16 mouse cellular contexts compared by ENCODE assay signal in the genomic region with DNA sequence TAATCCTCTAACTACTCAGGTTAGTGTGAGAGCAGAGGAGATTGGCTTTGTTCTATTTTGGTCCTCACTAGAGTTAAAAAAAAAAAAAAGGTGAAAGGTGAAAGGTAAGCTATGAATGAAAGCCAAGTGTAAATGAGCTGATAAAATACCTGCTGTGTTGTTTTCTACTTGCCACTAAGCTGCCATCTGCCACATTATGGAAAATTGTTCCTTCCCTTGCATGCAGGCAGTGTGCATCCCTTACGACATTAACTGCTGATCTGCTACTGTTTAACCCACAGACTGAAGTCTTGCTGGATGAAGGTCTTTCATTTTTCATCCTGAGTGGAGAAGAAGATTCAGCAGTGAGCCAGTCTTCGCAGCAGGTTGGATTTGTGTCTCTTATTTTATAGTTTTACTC. TPM values are rescaled to one million over a fixed set of nuclear protein-coding genes. Genes with fewer than 3 reads are reported as not detected.
"Had no signal": no experiment of that assay in that cellular context is flagged by ENCODE, and none has a peak within 500 bp of the region (broad histone marks: within the 10 kb centered on the region; RNA-seq: fewer than 3 reads in every experiment).

No protein-coding gene starts in this region.

- ATAC-seq: lung, postnatal 0 days; midbrain, embryonic 16.5 days had no signal

- H3K9me3 ChIP-seq: limb, embryonic 12.5 days; liver, embryonic 15.5 days; midbrain, embryonic 12.5 days had no signal

- H3K9ac ChIP-seq: limb, embryonic 12.5 days; liver, embryonic 15.5 days; midbrain, embryonic 12.5 days had no signal

- H3K4me2 ChIP-seq: limb, embryonic 12.5 days; liver, embryonic 15.5 days; midbrain, embryonic 12.5 days had no signal

- H3K4me3 ChIP-seq: layer of hippocampus, adult 2 months; limb, embryonic 12.5 days; liver, embryonic 15.5 days; midbrain, embryonic 12.5 days had no signal

- H3K27ac ChIP-seq: layer of hippocampus, adult 2 months; limb, embryonic 12.5 days; liver, embryonic 15.5 days; midbrain, embryonic 12.5 days had no signal

- H3K36me3 ChIP-seq: limb, embryonic 12.5 days; liver, embryonic 15.5 days; midbrain, embryonic 12.5 days had no signal

- DNase-seq: kidney, postnatal 10 days; kidney, postnatal 4 days; lung, adult 2 months; lung, postnatal 36 days; right cerebral cortex, adult 18-20 months; right cerebral cortex, postnatal 25 days; thymus, postnatal 36 days had no signal

- H3K27me3 ChIP-seq: limb, embryonic 12.5 days; liver, embryonic 15.5 days; midbrain, embryonic 12.5 days had no signal

RNA-seq across cellular contexts. Expression of gene Cc2d2b, which starts 11.5 kb away (rescaled TPM):
- polyA plus RNA-seq: kidney, embryonic 14.5 days; liver, adult 2 months; small intestine, adult 2 months had no signal
